Mouse (Mus musculus) heart, embryonic 15.5 days (tissue): ENCODE results near the gene Car10. TPM values are rescaled to one million over a fixed set of nuclear protein-coding genes. Genes with fewer than 3 reads are reported as not detected.

ENCODE experiments used
- ATAC-seq: fragments of 200-750 bp; cut with Nextera tagmentation; replicated peaks from 2 replicates; pipeline ENCODE4 v1.8.0; 2017; ENCODE audit warnings: low read depth, moderate TSS enrichment; ENCODE audit not compliant: insufficient number of reproducible peaks, insufficient read depth, low FRiP score
- H3K27ac ChIP-seq: fragments of 300-500 bp; sonication (generic); 2 replicates; pipeline ENCODE4 v1.5.1; 2015; ENCODE audit warnings: mild to moderate bottlenecking, inconsistent platforms
- H3K27me3 ChIP-seq: fragments of 300-500 bp; sonication (generic); 2 replicates; pipeline ENCODE4 v1.6.1; 2015; ENCODE audit warnings: inconsistent platforms
- H3K36me3 ChIP-seq: fragments of 300-500 bp; sonication (generic); 2 replicates; pipeline ENCODE4 v1.6.1; 2015; ENCODE audit warnings: mild to moderate bottlenecking, inconsistent platforms
- H3K4me1 ChIP-seq: fragments of 300-500 bp; sonication (generic); replicated peaks from 2 replicates; pipeline ENCODE4 v1.6.1; 2015; ENCODE audit warnings: inconsistent platforms
- H3K4me2 ChIP-seq: fragments of 300-500 bp; sonication (generic); 2 replicates; pipeline ENCODE4 v1.6.1; 2015; ENCODE audit warnings: inconsistent platforms, mild to moderate bottlenecking, moderate library complexity
- H3K4me3 ChIP-seq: fragments of 300-500 bp; sonication (generic); 2 replicates; pipeline ENCODE4 v1.5.1; 2015; ENCODE audit warnings: mild to moderate bottlenecking, inconsistent platforms
- H3K9ac ChIP-seq: fragments of 300-500 bp; sonication (generic); 2 replicates; pipeline ENCODE4 v1.6.1; 2015; ENCODE audit warnings: mild to moderate bottlenecking, inconsistent platforms
- H3K9me3 ChIP-seq: fragments of 300-500 bp; sonication (generic); replicated peaks from 2 replicates; pipeline ENCODE4 v1.6.1; 2016; ENCODE audit warnings: inconsistent platforms
- WGBS: fragments of 180-500 bp; shearing (Covaris S2); methylation state at CpG from one replicate; pipeline ENCODE4 v1.1.7; 2015; ENCODE audit warnings: mixed read lengths; 5-methylcytosine and 5-hydroxymethylcytosine counted together
- polyA plus RNA-seq: library from polyadenylated mRNA; unstranded; fragments of >200 nt; fragmentation: Nextera tagmentation; extraction: Ambion mirVana; gene quantifications from 2 replicates; pipeline ENCODE4 v1.2.1, GENCODE M21; 2015

Gene Car10
- polyA plus RNA-seq, 1 experiment from 2014 or later = 0.18 TPM

GRCm38 (mm10) chr11:93548904-93549303 lies 451.1 kb downstream of the Car10 start:
- ATAC-seq = no peak
- H3K4me1 ChIP-seq = no peaks in the 10 kb centered on the region
- no peaks in the 10 kb centered on the region for H3K27me3 ChIP-seq
- no peak overlapping the region for H3K27ac ChIP-seq
- H3K4me3 ChIP-seq = no peak overlapping the region
- H3K9me3 ChIP-seq = no peaks in the 10 kb centered on the region
- 57% methylated on average over 5 of the region's 5 CpGs for WGBS
- no peak overlapping the region for H3K4me2 ChIP-seq
- no peak overlapping the region for H3K9ac ChIP-seq
- H3K36me3 ChIP-seq = no peaks in the 10 kb centered on the region

GRCm38 (mm10) chr11:93550908-93551307 lies 453.1 kb downstream of the Car10 start:
- Histone ChIP-seq H3K9ac (no peak overlapping the region), H3K4me2 (no peak overlapping the region), H3K27ac (no peak overlapping the region), H3K36me3 (no peaks in the 10 kb centered on the region), H3K4me1 (no peaks in the 10 kb centered on the region), H3K4me3 (no peak overlapping the region), H3K27me3 (no peaks in the 10 kb centered on the region), H3K9me3 (no peaks in the 10 kb centered on the region)
- no peak for ATAC-seq
- WGBS = 4% methylated on average over 3 of the region's 3 CpGs

GRCm38 (mm10) chr11:93559118-93559517 lies 461.3 kb downstream of the Car10 start:
- Histone ChIP-seq H3K4me3 (no peak overlapping the region), H3K36me3 (no peaks in the 10 kb centered on the region), H3K9ac (no peak overlapping the region), H3K27me3 (no peaks in the 10 kb centered on the region), H3K27ac (no peak overlapping the region), H3K4me1 (no peaks in the 10 kb centered on the region), H3K9me3 (no peaks in the 10 kb centered on the region), H3K4me2 (no peak overlapping the region)
- 71% methylated on average over 3 of the region's 3 CpGs for WGBS
- no peak for ATAC-seq

DNA sequence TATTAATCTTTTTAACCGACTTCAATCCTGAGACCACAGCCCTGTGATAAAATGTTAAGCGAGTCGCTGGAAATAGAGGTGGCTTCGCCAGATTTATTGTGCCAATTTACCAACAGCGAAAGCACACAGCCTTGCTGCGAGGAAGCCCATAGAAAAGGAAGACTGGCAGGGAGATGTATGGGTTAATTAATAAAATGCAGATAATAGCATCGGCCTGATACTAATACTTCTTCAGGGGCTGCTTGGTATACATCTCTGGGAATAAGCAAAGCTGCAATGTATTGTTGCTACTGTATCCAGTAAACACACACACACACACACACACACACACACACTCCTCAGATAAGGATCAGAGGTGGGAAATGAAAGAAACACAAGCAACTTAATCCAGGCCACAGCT lies 462.7 kb downstream of the Car10 start:
- H3K9ac ChIP-seq = no peak overlapping the region
- no peaks in the 10 kb centered on the region for H3K4me1 ChIP-seq
- no peak for ATAC-seq
- no peak overlapping the region for H3K4me2 ChIP-seq
- no peaks in the 10 kb centered on the region for H3K36me3 ChIP-seq
- no peak overlapping the region for H3K27ac ChIP-seq
- WGBS = 76% methylated on average over 7 of the region's 7 CpGs
- H3K9me3 ChIP-seq = no peaks in the 10 kb centered on the region
- H3K27me3 ChIP-seq = no peaks in the 10 kb centered on the region
- no peak overlapping the region for H3K4me3 ChIP-seq

GRCm38 (mm10) chr11:93562330-93562865 lies 464.6 kb downstream of the Car10 start:
- Histone ChIP-seq H3K4me3 (no peak overlapping the region), H3K27me3 (no peaks in the 10 kb centered on the region), H3K9me3 (no peaks in the 10 kb centered on the region), H3K27ac (no peak overlapping the region), H3K4me1 (no peaks in the 10 kb centered on the region), H3K36me3 (no peaks in the 10 kb centered on the region), H3K9ac (no peak overlapping the region), H3K4me2 (no peak overlapping the region)
- no peak for ATAC-seq

GRCm38 (mm10) chr11:93565756-93566155 lies 467.9 kb downstream of the Car10 start:
- 0 out of 2 replicates have a peak, but pooled peaks have one; percentile 39 for ATAC-seq
- Histone ChIP-seq H3K36me3 (no peaks in the 10 kb centered on the region), H3K9ac (no peak overlapping the region), H3K27me3 (no peaks in the 10 kb centered on the region), H3K9me3 (no peaks in the 10 kb centered on the region), H3K4me3 (no peak overlapping the region), H3K27ac (no peak overlapping the region), H3K4me1 (no peaks in the 10 kb centered on the region), H3K4me2 (no peak overlapping the region)
- 32% methylated on average over 3 of the region's 3 CpGs for WGBS

- H3K36me3 ChIP-seq = no peaks in the 10 kb centered on the region
- no peak overlapping the region for H3K4me3 ChIP-seq
- peak overlapping the region; percentile 26; the same call in 1 of the 2 replicates for H3K27ac ChIP-seq
- H3K4me1 ChIP-seq = peaks cover 19% of the 10 kb centered on the region
- H3K4me2 ChIP-seq = no peak overlapping the region
- H3K27me3 ChIP-seq = no peaks in the 10 kb centered on the region
- H3K9ac ChIP-seq = no peak overlapping the region
- WGBS = 52% methylated on average over 11 of the region's 11 CpGs
- peak; percentile 49 for ATAC-seq
- H3K9me3 ChIP-seq = no peaks in the 10 kb centered on the region
Observed at GRCm38 (mm10) chr11:93571917-93572641, 474.3 kb downstream of the Car10 start.

- H3K27me3 ChIP-seq = no peaks in the 10 kb centered on the region
- WGBS = 71% methylated on average over 2 of the region's 2 CpGs
- H3K4me3 ChIP-seq = no peak overlapping the region
- H3K4me2 ChIP-seq = no peak overlapping the region
- H3K27ac ChIP-seq = no peak overlapping the region
- no peaks in the 10 kb centered on the region for H3K36me3 ChIP-seq
- H3K9ac ChIP-seq = no peak overlapping the region
- H3K4me1 ChIP-seq = peaks cover 6% of the 10 kb centered on the region
- ATAC-seq = no peak
- no peaks in the 10 kb centered on the region for H3K9me3 ChIP-seq
Observed at GRCm38 (mm10) chr11:93577441-93577840, 479.6 kb downstream of the Car10 start.

DNA sequence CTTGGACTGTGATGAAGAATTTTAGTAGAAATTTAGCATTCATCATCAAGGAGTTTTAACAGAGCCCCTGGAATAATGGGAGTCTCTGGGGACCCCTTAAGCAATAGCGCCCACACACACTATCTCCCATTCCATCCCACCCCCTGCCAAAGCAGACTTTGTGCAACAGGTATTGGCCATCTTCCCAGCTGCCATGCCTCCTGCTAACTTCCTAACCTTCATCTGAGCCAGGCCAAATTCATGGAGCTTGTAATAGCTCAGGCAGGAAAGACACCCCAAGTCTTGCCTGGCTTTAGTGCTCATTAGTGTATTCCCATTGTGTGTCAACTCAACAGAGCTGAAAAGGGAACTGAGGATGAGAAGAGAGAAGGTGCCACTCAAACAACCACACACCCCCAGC lies 481.8 kb downstream of the Car10 start:
- no peak for ATAC-seq
- Histone ChIP-seq H3K4me2 (no peak overlapping the region), H3K36me3 (no peaks in the 10 kb centered on the region), H3K27ac (no peak overlapping the region), H3K4me1 (no peaks in the 10 kb centered on the region), H3K4me3 (no peak overlapping the region), H3K9ac (no peak overlapping the region), H3K9me3 (no peaks in the 10 kb centered on the region), H3K27me3 (no peaks in the 10 kb centered on the region; the same call in 1 of the 2 replicates)
- 88% methylated on average over 1 of the region's 1 CpGs for WGBS

DNA sequence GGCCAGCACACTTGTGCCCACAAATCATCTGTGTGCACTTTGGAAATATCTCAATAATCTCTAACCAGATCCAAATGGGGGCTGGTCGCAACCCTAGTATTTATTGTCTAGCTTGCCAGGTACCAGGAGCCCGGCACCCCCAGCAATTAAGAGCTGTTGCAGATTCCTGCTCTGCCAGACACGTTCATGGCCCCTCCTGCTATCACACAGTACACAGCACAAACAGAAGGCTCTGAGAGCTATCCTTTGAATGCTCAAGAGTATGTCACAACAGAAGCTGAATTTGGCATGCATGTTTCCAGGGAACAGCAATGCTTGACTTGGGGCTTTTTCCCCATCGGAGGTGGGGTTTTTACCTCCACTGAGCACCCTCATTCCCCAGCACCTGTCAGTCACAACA lies 483.5 kb downstream of the Car10 start:
- Histone ChIP-seq H3K4me1 (no peaks in the 10 kb centered on the region), H3K4me2 (no peak overlapping the region), H3K9me3 (no peaks in the 10 kb centered on the region), H3K27ac (no peak overlapping the region), H3K9ac (no peak overlapping the region), H3K36me3 (no peaks in the 10 kb centered on the region), H3K4me3 (no peak overlapping the region), H3K27me3 (no peaks in the 10 kb centered on the region; the same call in 1 of the 2 replicates)
- no peak for ATAC-seq
- 36% methylated on average over 4 of the region's 4 CpGs for WGBS

GRCm38 (mm10) chr11:93587788-93588187 lies 490.0 kb downstream of the Car10 start:
- WGBS = 57% methylated on average over 4 of the region's 4 CpGs
- Histone ChIP-seq H3K9me3 (no peaks in the 10 kb centered on the region), H3K4me1 (no peaks in the 10 kb centered on the region), H3K4me3 (no peak overlapping the region), H3K27ac (no peak overlapping the region), H3K27me3 (no peaks in the 10 kb centered on the region; the same call in 1 of the 2 replicates), H3K4me2 (no peak overlapping the region), H3K9ac (no peak overlapping the region), H3K36me3 (no peaks in the 10 kb centered on the region)
- ATAC-seq = no peak

DNA sequence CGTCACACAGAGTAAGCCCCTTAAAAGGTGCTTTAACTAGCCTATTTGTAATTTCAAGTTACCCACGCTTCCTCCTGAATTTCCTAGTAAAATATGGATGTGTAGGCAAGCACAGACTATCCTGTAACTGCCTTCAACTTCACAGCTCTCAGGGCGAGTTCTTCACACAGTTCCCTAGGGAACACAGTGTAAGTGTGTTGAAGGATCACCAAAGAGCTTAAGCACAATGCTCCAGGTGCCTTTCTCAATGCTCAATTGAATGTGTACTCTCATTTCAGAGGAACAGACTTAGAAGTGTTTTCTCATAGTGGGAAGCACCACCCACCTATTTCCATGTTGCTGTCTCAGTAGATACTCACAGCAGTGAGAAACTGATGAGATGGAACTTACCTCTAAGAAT lies 492.8 kb downstream of the Car10 start:
- Histone ChIP-seq H3K4me3 (no peak overlapping the region), H3K9me3 (no peaks in the 10 kb centered on the region), H3K27me3 (no peaks in the 10 kb centered on the region), H3K27ac (no peak overlapping the region), H3K4me1 (no peaks in the 10 kb centered on the region), H3K36me3 (no peaks in the 10 kb centered on the region), H3K4me2 (no peak overlapping the region), H3K9ac (no peak overlapping the region)
- no peak for ATAC-seq
- 77% methylated on average over 3 of the region's 3 CpGs for WGBS
